Mouse (Mus musculus): ENCODE data around the gene Arrdc3.

Arrdc3 gene

GRCm38 (mm10) chr13:80921593-80922327, 38.6 kb downstream of the Arrdc3 start:
- no peak for DNase-seq

- no peak for DNase-seq
These were observed 45.0 kb downstream of the Arrdc3 start for GRCm38 (mm10) chr13:80928187-80928586.

- DNase-seq, result no peak
These were observed 46.8 kb downstream of the Arrdc3 start for GRCm38 (mm10) chr13:80930030-80930429.

- no peak for DNase-seq
These were observed 49.7 kb downstream of the Arrdc3 start for GRCm38 (mm10) chr13:80932816-80933402.

GRCm38 (mm10) chr13:80936426-80936825, 53.2 kb downstream of the Arrdc3 start:
- DNase-seq, result no peak

- DNase-seq, result peak; percentile 66
These were observed 56.0 kb downstream of the Arrdc3 start for GRCm38 (mm10) chr13:80939228-80939627.

- no peak for DNase-seq
These were observed 56.7 kb downstream of the Arrdc3 start for GRCm38 (mm10) chr13:80939866-80940265.

- peak; percentile 58 for DNase-seq
These were observed 57.2 kb downstream of the Arrdc3 start for GRCm38 (mm10) chr13:80940421-80940820.

GRCm38 (mm10) chr13:80940860-80941630, 57.9 kb downstream of the Arrdc3 start:
- DNase-seq, result peak; percentile 82

GRCm38 (mm10) chr13:80944532-80944931, 61.3 kb downstream of the Arrdc3 start:
- DNase-seq, result no peak
